Mouse (Mus musculus) liver, postnatal 0 days (tissue): ENCODE measurements at regions not wholly inside any gene's neighbourhood (a gene's known extent, or its start where the extent isn't known, plus 50 kb on each side); places are given as distances from the start of the nearest gene placed in this dataset.
A peak's percentile ranks its signal among the peaks of the same experiment; 100 is the strongest.

Source experiments
- ATAC-seq: fragments of 200-750 bp; cut with Nextera tagmentation; 2 replicates; pipeline ENCODE4 v1.8.0; 2017; ENCODE audit warnings: mild to moderate bottlenecking, moderate library complexity
- DNase-seq: peaks from one replicate; pipeline ENCODE4 v3.0.0-alpha.2; 2016
- H3K27ac ChIP-seq: fragments of 300-500 bp; sonication (generic); 2 replicates; pipeline ENCODE4 v1.5.1; 2014; ENCODE audit warnings: antibody characterized with exemption, moderate library complexity, mild to moderate bottlenecking, low read depth
- H3K27me3 ChIP-seq: fragments of 300-500 bp; sonication (generic); 2 replicates; pipeline ENCODE4 v1.6.1; 2014; ENCODE audit warnings: low read length, control low read depth, mixed read lengths; ENCODE audit not compliant: insufficient read depth
- H3K36me3 ChIP-seq: fragments of 300-500 bp; sonication (generic); replicated peaks from 2 replicates; pipeline ENCODE4 v1.6.1; 2014; ENCODE audit warnings: mild to moderate bottlenecking, control low read depth, low read length, moderate library complexity, mixed read lengths; ENCODE audit not compliant: insufficient read depth
- H3K4me1 ChIP-seq: fragments of 300-500 bp; sonication (generic); 2 replicates; pipeline ENCODE4 v1.6.1; 2014; ENCODE audit warnings: antibody characterized with exemption, mild to moderate bottlenecking, control low read depth; ENCODE audit not compliant: insufficient read depth
- H3K4me2 ChIP-seq: fragments of 300-500 bp; sonication (generic); 2 replicates; pipeline ENCODE4 v1.6.1; 2014; ENCODE audit warnings: low read depth, mild to moderate bottlenecking, low read length, moderate library complexity, mixed read lengths
- H3K4me3 ChIP-seq: fragments of 300-500 bp; sonication (generic); 2 replicates; pipeline ENCODE4 v1.5.1; 2014; ENCODE audit warnings: low read depth, low read length
- H3K9ac ChIP-seq: fragments of 300-500 bp; sonication (generic); replicated peaks from 2 replicates; pipeline ENCODE4 v1.6.1; 2014; ENCODE audit warnings: mild to moderate bottlenecking, moderate library complexity
- H3K9me3 ChIP-seq: fragments of 300-500 bp; sonication (generic); 2 replicates; pipeline ENCODE4 v1.6.1; 2016; ENCODE audit warnings: mild to moderate bottlenecking, control low read depth, low read length, mixed read lengths
- CTCF ChIP-seq: sonication (generic); IDR thresholded peaks from 2 replicates; pipeline ENCODE4 v1.5.1; 2016; ENCODE audit warnings: antibody characterized with exemption, low read depth
- EP300 ChIP-seq: IDR thresholded peaks from 2 replicates; pipeline ENCODE4 v1.6.1; 2016; ENCODE audit warnings: antibody characterized with exemption, low read depth, mild to moderate bottlenecking
- WGBS: fragments of 180-500 bp; shearing (Covaris S2); extraction: QIAGEN DNeasy Blood & Tissue Kit; methylation state at CpG from one replicate; pipeline ENCODE4 v1.1.7; 2014; ENCODE audit not compliant: insufficient replicate concordance; 5-methylcytosine and 5-hydroxymethylcytosine counted together

DNA sequence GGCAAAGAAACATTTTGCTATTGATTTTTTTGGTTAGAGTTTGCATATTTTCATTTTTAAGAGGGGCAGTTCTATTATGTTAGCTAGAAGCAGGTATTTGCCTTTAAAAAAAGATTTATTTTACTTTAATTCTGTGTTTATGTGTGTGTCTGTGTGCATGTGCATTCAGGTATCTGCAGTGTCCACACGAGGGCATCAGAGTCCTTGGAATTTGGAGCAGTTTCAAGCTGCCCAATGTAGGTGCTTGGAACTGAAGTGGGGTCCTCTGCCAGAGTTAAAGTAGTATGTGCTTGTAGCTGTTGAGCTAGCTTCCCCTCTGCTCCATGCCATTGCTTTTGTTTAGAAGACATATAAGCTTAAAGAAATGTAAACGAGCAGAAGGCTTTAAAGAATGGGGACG, 89.1 kb downstream of the 9330182O14Rik start:
- H3K36me3 ChIP-seq, result no peaks in the 10 kb centered on the region
- WGBS, result 78% methylated on average over 3 of the region's 3 CpGs

DNA sequence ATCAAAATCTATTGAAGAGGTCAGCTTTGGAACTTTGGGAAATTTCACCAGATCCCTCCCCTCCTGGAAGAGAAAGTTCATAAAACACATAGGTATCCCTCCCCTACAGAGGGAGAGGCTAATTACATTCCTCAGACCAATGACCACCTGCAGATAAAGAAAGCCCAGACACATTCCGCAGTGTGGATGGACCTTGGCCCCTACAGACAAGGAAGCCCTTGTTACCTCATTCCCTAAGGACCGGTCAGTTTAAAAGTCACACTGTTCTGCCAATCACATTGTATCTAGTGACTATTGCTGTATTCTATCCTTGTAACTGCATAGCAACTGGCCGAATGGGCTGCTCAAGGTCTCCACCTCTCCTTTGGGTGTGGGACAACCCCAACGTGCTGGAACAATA, 107.6 kb downstream of the 9330182O14Rik start:
- no peaks in the 10 kb centered on the region for H3K27me3 ChIP-seq
- no peak overlapping the region for H3K27ac ChIP-seq
- ATAC-seq, result no peak
- H3K4me2 ChIP-seq, result no peak overlapping the region
- H3K4me3 ChIP-seq, result no peak overlapping the region
- no peak overlapping the region for H3K9ac ChIP-seq
- 70% methylated on average over 4 of the region's 4 CpGs for WGBS
- H3K36me3 ChIP-seq, result no peaks in the 10 kb centered on the region
- DNase-seq, result no peak
- no peak for TF ChIP-seq CTCF
- TF ChIP-seq EP300, result no peak
- H3K9me3 ChIP-seq, result no peaks in the 10 kb centered on the region
- H3K4me1 ChIP-seq, result no peaks in the 10 kb centered on the region

More for the DNA sequence above, 89.1 kb downstream of the 9330182O14Rik start:
- DNase-seq (no peak), ATAC-seq (no peak)
- Histone ChIP-seq H3K9me3 (no peaks in the 10 kb centered on the region), H3K4me1 (no peaks in the 10 kb centered on the region), H3K4me3 (no peak overlapping the region), H3K9ac (no peak overlapping the region), H3K27ac (no peak overlapping the region), H3K4me2 (no peak overlapping the region), H3K27me3 (no peaks in the 10 kb centered on the region)
- TF ChIP-seq EP300 (no peak), CTCF (0 out of 2 replicates have a peak, but pooled peaks have one; percentile 2)

DNA sequence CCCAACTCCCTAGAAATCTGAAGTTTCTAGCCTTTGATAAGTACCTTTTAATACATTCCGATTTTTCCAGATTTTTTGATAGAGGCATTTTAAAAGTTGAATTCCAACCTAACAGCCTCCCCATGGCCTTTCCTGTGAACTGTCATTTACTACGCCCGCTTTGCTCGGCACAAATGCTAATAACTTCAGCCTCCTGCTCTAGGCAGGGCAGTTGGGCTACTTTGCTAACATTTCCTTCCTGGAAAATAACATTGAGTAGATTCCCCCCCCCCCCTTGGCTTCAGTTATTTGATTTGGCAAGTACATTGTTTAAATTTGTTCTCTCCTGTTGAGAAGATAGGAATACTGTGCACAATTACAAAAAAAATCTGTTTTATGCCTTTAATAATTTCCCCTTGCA, 114.8 kb downstream of the 9330182O14Rik start:
- H3K9me3 ChIP-seq, result no peaks in the 10 kb centered on the region
- no peak for DNase-seq
- no peaks in the 10 kb centered on the region for H3K36me3 ChIP-seq
- ATAC-seq, result no peak
- no peak overlapping the region for H3K4me2 ChIP-seq
- no peak overlapping the region for H3K4me3 ChIP-seq
- H3K9ac ChIP-seq, result no peak overlapping the region
- TF ChIP-seq EP300 (no peak), CTCF (no peak)
- H3K27me3 ChIP-seq, result no peaks in the 10 kb centered on the region
- no peak overlapping the region for H3K27ac ChIP-seq
- H3K4me1 ChIP-seq, result no peaks in the 10 kb centered on the region
- 68% methylated on average over 4 of the region's 4 CpGs for WGBS

DNA sequence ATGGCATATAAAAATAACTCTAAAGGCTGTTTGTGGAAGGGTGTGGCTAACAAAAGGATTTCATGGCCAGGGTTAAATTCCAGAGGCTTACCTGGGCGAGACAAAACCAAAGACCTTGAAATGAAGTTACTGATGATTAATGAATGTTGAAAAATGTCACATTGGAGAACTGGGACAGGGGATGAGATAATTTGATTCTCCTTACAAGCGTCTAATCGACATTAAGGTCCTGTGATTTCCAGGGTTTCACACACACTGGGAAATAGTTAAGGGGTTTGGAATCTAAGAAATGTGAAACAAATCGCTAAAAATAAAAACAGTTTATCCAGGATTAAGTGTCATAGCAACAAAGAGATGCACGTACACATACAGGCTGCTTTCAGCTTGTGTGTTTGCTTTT, 125.3 kb downstream of the 9330182O14Rik start:
- no peak overlapping the region for H3K4me2 ChIP-seq
- DNase-seq (no peak), ATAC-seq (no peak)

DNA sequence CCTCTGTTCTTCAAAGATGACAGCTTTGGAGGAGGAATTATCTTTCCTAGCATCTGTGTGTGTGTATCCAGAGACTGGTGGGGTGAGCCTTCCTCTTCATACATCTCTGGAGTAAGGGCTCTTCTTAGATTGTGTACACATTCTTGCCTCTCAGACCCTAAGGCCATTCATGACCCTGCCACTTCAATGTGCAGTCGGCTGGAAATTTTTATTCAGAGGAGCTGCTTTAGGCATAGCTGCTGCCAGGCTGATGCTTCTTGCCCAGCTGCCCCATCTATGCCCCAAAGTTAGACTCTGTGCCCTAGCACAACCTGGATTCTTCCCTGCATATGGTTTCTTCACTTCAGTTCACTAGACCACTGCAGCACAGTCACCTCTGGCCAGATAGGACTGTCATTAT, 144.9 kb downstream of the 9330182O14Rik start:
- Histone ChIP-seq H3K4me2 (no peak overlapping the region), H3K4me1 (no peaks in the 10 kb centered on the region), H3K27ac (no peak overlapping the region), H3K9ac (no peak overlapping the region), H3K36me3 (no peaks in the 10 kb centered on the region), H3K27me3 (no peaks in the 10 kb centered on the region), H3K4me3 (no peak overlapping the region), H3K9me3 (no peaks in the 10 kb centered on the region)
- ATAC-seq, result no peak
- WGBS, result 80% methylated on average over 1 of the region's 1 CpGs
- no peak for DNase-seq
- TF ChIP-seq EP300 (no peak), CTCF (no peak)

More for the DNA sequence above, 125.3 kb downstream of the 9330182O14Rik start:
- no peak overlapping the region for H3K9ac ChIP-seq
- H3K4me3 ChIP-seq, result no peak overlapping the region
- no peaks in the 10 kb centered on the region for H3K27me3 ChIP-seq
- no peak overlapping the region for H3K27ac ChIP-seq
- H3K4me1 ChIP-seq, result no peaks in the 10 kb centered on the region
- TF ChIP-seq EP300 (no peak), CTCF (no peak)
- WGBS, result 66% methylated on average over 5 of the region's 5 CpGs
- no peaks in the 10 kb centered on the region for H3K36me3 ChIP-seq
- H3K9me3 ChIP-seq, result no peaks in the 10 kb centered on the region

DNA sequence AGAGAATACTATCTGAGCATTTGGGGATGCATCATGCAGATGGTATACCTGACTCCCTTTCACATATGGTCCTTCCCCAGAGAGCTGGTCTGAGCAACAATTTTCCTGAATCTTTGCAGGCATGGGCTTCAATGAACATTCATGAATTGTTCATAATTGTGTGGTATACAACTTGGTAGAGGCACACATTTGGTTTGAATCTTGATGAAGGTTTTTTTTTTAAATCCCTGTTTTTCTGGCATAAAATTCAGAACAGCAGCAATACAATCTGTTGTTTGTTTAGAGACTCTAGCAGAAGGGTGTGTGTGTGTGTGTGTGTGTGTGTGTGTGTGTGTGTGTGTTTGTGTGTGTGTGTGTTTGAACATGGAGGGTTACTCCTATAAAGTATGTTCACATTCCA, 146.4 kb downstream of the 9330182O14Rik start:
- Histone ChIP-seq H3K4me1 (no peaks in the 10 kb centered on the region), H3K9ac (no peak overlapping the region), H3K36me3 (no peaks in the 10 kb centered on the region), H3K27ac (no peak overlapping the region), H3K27me3 (no peaks in the 10 kb centered on the region), H3K9me3 (no peaks in the 10 kb centered on the region), H3K4me3 (no peak overlapping the region), H3K4me2 (no peak overlapping the region)
- ATAC-seq, result no peak
- no peak for DNase-seq
- TF ChIP-seq CTCF (no peak), EP300 (no peak)
